Mouse (Mus musculus) heart, adult 11 months (tissue): ENCODE results near the gene Asna1.

Source experiments
- DNase-seq: peaks from one replicate; pipeline ENCODE4 v3.0.0; 2022

Asna1 gene

DNA sequence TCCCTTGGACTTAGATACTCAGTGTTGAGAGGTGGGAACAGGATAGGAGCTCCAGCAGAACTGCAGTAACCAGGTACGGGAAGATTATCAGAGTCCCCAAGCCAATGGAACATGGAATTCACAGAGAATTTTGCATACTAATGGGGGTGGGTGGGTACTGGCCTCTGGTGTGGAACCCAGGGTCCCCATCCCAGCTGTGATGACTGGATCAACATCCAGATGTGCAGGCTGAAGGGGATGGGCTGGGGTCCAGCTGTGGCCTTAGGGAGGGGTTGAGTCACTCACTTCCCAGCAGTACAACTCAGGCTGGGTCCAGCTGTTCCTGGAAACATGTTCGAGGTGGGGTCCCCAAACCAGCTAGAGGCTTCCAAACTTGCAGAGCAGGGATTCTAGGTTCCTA, 37.2 kb downstream of the Asna1 start:
- DNase-seq, result peak; percentile 98

DNA sequence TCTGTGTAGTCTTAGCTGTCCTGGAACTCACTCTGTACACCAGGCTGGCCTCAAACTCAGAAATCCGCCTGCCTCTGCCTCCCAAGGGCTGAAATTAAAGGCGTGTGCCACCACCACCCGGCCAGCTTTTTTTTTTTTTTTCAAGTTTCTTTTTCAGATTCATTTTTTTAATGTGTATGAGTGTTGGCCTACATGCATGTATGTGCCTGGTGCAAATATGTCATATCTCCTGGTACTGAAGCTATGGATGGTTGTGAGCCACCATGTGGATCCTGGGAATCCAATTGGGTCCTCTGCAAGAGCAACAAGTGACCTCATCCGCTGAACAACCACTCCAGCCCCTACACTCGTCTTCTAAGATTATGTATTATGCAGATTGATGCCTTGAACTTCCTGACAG, 37.7 kb downstream of the Asna1 start:
- no peak for DNase-seq

DNA sequence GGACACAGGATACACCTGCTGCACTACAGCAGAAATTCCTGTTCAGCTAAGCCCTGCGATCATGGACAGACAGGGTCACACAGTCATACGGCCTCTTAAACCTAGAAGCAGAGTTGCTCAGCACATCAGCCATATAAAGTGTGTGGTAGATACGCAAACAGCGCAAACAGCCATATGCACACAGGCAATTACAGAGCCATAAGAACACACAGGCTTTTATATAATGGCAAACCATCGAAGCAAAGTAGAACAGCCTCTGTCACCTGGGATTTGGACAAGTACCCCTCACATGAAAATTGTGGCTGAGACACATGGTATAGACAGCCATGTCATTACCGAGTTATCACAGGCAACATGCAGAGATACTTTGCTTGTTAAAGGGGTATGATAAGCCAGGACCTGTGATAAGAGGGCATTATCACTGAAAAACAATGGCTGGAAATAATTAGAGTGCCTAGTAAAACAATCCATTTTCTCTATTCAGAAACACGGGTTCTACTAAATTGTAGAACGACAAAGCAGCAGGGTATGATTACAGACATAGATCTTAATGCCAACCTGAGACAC, 38.6 kb downstream of the Asna1 start:
- DNase-seq, result no peak

DNA sequence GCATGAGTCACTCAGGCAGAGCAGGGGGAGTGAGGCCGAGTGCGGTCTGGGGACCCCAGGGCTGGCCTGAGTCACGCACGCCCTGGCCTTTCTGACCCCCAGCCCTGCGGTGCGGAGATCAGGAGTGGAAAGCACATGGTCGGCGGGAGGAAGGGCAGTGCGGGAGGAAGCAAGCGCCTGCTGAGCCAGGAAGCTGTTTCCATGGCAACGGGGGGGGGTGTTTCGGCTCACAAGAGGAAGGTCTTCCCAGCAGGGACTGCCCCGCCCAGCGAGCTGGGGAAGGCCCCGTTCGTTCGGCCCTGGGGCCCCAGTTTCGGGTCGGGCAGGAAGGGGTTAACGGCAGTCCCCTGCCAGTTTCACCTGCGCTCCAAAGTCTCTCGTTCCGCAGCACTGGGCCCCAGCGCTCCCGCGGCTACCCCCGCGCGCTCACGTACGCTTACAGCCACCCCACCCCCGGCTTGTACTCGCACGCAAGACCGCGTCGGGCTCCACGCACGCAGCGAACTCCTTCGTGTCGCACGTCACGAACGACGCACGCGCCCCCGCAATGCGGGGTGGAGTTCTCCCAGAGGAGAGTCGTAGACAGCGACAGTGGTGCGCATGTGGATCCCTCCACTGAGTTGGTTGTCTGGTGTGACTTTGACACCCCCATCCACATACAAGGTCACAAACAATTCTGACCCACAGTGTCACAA, 39.2 kb downstream of the Asna1 start:
- peak; percentile 100 for DNase-seq

DNA sequence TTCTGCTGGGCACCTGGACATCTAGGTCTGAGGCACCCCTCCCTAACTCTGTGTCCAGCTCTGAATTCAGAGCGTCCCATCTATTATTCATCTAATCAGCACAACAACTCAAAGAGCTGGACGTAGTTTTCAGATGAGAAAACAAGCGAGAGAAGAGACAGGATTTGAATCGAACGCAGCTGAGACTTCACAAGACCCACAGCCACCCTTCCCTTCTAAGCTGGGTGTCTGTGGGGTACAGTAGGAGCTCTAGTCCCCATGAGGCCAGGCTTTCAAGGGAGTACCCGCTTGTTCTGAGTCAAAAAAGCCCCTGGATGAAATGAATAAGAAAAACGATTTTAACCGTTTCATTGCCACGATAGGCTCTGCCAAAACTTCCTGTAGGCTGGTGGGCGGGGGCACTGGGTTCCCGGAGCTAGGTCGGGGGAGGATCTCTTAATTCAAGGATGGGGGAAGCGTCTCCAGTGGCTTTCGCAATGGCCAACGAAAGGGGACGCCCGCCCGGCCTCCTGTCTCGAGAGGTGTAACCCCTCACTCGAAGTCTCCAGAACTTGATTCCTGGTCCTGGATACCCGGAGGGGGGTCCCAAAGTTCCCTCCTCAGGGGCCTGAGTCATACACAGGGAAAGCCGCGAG, 39.9 kb downstream of the Asna1 start:
- no peak for DNase-seq

DNA sequence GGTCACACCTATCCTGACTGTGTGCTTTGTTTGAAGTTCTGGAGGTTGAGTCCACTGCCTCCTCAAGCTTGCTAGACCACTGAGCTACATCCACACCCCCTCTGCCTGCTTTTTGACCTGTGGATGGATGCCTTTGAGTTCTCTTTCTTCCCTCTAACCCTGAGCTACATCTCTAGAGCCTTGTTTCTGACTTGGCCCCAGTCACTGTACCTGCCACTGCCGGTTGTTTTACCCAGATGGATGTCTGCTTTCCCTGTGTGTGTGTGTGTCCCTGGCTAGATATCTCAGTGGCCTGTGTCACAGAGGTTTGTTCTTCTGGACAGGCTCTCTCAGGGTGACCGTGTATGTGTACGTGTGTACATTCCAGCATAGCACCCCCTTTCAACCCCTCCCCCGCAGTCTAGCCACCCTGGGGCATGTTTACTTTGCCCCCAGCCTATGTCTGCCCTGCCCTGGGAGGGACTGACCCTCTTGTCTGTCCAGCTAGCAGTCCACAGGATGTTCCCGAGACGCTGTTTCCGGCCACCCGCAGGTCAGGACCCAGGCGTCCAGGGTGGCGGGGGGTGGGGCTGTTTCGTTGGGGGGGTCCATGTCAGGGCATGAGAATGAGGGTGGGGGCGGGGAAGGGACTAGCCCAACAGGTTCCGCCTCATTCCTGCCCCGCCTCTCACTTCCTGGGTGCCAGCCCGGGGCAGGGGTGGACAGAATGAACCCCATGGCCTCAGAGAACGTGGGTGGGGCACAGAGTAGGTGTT, 40.6 kb downstream of the Asna1 start:
- peak; percentile 98 for DNase-seq

DNA sequence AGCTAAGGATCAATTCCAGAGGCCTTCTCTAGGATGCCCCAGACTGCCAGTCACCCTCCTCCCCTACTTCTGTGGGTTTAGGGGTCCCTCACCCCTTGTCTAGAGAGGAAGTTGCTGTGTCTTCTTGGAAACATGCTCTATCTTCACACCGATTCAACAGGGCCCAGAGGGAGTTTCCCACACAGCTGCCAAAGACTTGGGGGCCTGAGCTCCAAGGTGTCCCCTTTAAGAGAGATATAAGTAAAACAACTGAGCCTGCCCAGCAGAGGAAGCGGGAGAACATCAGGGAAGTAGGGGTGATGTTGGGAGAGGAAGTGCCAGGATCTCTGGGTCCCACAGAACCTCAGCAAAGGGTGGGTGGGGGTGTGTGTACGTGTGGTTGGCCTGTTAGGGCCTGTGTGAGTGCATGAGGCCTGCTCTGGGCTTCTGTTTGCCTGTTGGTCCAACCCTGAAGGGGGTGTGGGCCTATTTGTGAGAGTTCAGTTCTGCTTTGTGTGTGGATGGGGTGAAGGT, 42.5 kb downstream of the Asna1 start:
- peak; percentile 94 for DNase-seq

DNA sequence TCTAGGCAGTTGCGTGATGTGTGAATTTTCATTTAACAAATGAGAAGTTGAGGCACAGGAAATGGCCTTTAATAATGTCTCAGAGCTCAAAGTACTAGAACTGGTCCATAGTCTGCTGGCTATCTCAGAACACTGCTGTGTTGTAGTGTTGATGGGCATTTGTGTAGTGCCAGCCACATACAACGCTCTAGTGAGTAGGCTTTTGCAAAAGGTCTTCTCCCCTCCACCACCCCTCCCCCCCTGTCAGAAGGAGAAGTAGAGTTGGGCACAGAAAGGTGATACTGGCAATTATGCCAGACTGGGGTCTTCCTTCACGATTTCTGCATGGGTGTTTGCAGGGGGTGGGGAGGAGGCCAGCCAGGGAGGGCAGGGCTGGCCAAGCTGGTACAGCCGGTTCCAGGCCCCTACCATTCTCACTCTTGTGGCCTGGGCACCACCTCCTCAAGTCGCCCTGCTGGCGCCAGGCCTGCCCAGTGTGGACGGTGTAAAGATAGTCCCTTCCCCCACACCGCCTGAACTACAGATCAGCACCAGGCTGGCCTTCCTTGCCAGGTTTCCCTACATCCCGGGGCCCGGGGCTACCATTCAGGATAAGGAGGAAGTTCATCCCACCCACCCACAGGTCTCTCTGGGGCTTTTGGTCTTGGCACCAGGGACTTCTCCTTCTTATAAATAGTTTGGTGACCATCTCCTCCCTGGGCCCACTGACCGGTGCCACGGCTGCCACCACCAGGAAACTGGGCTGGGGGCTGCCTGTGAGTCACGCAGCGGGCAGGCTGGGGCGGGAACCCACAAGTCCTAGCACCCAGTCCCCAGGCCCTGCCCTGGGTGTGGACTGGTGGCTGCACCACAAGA, 43.2 kb downstream of the Asna1 start:
- DNase-seq, result peak; percentile 96

DNA sequence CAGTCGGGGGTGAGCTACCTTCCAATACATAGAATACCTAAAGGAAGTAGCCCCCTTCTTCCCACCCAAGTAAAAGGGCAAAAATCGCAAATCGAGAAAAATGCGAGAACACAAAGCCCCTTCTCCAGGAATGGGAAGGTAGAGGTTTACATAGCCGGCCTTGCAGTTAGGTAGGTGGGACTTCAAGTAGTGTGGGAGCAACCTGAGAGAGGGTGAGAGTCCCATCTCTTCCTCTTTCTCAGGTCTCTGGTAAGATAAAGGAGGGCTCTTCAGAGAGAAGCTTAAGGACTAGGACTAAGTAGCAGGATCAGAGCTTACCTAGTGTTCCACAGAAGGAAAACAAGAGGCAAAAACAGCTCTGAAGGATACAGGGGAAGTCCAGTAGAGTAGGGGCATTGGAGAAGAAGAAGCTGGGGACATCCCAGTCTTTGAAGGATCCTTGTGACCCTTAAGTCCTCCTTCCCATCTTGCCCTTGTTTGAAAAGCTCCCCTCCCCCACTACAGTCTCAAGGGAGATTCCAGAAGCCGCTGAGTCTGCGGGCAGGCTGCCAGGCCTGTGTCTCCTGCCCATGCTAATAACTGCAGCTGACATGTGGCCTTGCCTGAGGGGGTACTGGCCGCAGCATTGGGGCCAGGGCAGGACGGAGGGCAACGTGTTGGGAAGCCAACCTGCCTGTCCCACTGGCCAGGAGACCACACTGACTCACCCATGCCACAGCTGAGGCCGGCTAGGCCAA, 44.3 kb downstream of the Asna1 start:
- DNase-seq, result peak; percentile 99

DNA sequence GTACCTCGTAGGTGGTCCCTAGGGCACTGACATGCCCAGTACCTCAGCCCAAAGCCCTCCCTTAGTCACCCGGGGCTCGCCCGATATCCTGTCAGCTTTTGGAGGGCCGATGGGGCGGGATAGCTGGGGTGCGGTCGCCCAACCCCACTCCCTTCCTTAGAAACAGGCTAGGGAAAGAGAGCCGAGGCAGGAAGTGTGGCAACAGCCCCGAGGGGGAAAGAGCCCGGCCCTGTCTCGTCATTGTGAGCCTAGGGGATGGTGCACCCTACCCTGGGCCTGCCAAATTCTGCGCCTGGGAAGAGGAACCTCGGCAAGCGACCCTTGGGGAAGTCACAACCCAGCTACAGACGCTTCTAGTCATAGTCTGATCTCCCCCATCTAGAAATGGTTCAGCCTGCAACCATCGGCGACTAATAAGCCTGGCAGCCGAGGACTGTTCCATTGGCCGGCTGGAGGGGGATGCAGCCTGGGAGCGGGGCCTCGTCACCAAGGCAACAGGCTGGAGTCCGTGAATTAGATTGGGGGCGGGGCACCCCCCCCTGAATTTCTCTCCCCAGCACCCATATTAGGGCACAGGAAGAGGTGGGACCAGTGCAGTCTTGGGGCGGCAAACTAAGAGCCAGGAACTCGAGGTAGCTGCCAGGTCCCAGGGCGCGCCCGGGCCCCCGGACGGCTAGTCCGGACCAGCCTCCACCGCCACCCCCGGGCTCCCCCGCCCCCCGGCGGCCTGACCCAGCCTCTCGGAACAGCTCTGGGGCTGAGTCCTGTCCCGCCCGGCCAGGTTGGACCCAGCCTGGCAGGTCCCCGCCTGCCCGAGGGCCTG, 45.3 kb downstream of the Asna1 start:
- peak; percentile 100 for DNase-seq

DNA sequence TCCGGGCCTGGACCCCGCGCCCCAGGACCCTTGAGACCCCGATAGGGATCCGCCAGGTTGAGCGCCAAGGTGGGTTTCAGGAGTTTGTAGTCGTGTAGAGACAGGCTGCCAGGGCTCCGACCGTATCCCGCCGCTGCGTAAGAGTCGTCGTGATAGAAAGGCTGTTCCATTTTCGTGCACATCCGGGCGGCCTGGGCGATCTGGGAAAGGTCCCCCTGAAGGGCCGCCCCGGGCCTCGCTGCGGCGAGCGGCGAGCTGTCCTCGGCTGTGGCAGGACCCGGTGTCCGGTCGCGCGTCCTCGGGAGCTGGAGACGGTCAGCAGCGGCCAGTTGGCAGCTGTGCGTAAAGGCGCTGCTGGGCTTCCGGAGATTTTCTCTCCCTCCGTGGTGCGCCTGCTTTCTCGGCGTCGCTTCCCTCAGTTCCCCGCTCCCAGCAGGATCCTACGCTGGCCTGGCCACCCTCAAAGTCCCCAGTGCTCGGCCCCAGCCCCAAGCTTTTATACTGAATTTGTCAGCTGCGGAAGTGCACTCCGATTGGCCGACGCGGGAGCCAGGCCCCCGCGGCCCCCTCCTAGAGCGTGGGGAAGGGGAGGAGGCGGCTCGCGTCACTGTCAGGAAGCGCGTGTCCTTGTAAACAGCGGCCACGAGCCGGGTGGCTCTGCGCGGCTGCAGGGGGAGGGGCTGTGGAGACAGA, 46.7 kb downstream of the Asna1 start, which contains the start of gene Junb:
Gene Junb (minus strand): TSS at position 471 of the 693 bp plus-strand sequence.
- DNase-seq, result peak; percentile 100

DNA sequence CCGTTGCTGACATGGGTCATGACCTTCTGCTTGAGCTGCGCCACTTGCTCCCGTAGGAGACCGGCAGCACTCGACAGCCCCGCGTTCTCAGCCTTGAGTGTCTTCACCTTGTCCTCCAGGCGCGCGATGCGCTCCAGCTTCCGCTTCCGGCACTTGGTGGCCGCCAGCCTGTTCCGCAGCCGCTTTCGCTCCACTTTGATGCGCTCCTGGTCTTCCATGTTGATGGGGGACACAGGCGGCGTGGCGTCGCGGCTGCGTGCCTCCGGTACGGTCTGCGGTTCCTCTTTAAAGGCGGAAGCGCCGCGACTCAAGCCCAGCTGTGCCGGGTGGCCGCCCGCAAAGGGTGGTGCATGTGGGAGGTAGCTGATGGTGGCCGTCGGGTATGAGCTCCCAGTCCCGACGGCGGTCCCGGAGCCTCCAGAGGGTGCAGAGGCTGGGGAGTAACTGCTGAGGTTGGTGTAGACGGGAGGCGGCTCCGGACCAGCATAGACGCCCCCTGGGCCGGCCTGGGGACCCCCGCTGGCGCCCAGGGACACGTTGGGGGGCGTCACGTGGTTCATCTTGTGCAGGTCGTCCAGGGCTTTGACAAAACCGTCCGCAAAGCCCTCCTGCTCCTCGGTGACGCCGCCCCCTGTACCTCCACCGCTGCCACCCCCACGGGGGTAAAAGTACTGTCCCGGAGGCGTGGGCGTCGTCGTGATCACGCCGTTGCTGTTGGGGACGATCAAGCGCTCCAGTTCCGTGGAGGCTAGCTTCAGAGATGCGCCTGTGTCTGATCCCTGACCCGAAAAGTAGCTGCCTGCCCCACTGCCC, 47.4 kb downstream of the Asna1 start:
- DNase-seq, result peak; percentile 98

DNA sequence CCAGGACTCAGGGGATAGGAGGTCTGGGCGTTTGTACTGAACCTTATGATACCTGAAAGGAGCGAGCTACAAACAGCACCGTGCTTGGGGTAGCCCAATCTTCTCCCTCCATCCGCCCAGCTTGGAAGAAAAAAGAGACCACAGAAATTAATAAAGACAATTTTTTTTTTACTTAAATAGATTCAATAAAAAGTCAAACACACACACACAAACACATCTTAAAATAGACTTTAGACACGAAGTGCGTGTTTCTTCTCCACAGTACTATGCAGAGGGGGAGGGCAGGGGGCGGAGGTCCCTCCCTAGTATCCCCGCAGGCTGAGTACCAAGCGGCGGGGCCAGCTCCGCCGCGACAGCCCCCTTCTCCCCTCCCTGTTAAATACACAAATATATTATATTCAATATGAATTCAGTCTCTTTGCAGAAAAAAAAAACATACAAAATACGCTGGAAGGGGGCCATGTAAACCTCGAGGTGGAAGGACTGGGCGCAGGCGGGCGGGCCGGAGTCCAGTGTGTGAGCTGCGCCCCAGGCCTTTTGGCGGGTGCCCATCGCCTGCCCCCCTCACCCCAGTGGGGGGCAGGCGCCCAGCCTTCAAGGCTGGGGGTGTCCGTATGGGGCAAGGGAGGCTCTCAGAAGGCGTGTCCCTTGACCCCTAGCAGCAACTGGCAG, 48.2 kb downstream of the Asna1 start:
- no peak for DNase-seq

DNA sequence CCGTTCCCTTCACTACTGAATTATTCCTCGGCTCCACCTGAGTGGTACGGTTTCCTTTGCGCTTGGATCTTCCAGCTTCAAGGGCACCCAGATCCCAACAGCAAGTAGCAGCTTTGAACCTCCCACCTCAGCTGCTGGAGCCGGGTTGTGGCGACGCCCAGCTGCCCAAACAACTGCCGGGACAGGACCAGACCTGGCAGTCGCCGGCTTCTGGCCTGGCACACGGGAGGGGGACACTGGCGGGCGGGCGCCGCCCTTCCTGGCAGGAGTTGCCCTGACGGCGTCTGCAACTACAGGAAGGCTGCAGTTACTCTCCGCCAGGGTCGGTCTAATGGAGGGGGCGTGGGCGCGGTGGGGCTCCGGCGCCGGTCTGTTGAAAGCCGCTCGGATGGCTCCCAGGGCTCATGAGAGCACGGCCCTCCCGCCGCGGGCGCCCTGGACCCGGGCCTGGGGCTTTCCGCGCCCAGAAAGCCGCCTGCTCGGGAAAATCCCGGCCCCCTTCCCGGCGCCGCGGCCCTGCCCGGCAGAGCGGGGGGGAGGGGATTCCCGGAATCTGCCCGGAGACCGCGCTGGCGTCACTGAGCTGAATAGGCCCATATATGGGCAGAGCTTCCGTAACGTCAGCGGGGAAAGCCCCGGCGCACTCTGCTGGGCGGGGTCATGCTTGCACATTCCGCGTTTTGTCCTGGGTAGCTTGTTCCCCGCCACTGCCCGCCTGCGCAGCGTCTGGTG, 48.9 kb downstream of the Asna1 start:
- peak; percentile 100 for DNase-seq

DNA sequence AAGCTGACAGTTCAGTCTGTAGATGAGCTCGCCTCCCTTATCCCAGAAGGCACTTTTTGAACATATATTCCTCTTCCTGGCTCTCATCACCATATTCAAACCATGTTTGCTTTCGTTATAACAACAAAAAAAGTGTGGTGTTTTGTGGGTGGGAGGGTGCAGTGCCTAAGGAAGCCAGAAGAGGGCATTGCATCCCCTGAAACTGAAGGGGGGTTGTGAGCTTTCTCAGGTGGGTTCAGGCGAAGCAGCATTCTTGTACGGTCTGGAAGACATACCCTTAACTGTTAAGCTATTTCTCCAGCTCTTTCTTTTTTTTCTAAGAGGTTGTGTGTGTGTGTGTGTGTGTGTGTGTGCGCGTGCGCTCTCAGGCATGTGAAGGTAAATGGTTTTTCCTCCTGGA, 49.6 kb downstream of the Asna1 start:
- peak; percentile 97 for DNase-seq

DNA sequence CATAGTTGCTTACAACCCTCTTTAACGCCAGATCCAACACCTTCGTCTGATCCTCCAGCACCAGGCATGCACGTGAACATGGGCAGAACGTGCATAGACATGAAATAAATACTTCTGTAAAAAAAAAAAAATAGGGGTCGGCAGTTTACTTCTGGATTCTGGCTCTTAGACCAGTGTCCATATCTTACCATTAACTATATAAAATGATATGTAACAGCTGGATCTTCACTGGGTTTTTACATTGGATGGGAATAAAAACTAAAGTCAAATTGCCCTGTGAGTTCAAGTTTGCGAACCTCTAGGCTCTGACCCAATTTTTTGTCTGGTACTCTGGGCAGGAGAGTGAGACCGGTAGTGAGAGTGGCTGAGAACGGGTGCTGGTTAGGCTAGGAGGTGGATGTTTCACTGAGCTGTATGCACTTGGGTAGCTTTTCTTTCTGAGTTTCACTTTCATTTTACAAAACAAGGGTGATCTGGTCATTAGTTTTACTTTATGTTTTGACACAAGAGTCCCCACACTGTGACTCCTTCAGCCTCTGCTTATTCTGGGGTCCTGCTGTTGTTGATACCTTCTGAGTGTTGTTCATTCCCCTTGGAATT, 50.4 kb downstream of the Asna1 start:
- DNase-seq, result no peak

DNA sequence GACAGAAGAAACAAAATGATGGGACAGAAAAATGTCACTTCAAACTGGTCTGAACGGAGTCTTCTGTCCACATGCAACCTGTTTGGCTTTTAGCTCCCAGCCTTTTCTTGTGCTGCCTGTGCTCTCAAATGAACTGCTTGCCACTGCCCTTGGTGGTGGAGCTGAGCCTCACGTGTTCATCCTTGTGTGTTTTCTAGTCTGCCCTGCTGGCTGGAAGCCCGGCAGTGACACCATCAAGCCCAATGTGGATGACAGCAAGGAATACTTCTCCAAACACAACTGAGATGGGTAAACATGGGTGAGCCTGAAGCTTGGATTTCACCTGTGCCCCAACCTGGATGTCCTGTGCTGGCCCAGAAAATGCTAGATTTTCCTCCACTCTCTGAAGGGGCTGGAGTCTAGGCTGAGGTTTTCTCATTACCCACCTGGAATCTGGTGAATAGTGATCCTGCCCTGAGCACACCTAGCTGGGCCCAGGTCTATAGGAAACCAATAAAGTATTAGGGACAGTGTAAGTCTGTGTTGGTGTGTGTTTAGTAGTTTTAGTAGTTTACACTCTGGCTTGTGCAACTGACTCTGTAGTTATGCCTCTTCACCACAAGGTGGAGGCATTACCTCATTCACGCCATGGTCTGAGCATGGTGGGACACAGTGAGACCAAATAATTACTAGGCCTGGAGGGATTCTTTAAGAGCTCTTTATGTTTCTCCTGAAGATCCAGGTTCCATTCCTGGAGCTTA, 51.1 kb downstream of the Asna1 start:
- DNase-seq, result peak; percentile 97
